Mouse (Mus musculus) testis, postnatal 14 days (tissue): ENCODE measurements around the gene Kif18b.

Source experiments
- DNase-seq: peaks from one replicate; pipeline ENCODE4 v3.0.0; 2021; ENCODE audit warnings: low spot score

The Kif18b gene

DNA sequence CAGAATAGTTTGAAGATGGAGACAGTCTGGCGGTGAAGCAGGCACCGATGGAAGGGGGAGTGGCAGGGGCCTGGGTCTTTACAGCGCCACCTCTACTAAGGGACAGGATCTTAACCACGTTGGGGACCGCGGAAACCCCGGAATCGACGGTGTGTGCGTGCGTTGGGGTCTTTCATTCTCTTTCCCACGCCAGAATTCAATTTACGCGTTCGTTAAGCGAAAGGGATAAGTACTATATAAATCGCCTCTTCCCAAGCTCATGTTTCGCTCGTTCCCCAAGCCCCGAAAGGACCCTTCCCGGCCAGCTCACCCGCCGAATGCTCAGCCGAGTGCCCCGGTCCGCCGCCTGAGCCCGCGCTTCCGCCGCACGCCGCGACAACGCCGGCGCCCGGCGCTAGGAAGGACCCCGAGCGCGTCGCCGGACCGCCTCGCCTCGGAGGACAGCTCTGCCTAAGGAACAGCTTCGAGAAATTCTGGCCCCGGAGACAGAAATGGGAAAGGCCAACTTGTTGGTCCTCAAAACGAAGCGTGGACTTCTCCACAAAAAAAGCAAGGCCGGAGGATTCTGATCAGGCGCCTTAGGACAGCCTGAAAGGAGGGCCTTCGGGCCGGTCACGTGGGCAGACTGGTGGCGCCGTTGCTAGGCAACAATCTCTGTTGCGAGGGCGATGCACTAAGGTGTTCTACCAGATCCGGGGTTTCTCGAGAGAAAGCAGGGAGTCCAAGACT, 44.2 kb downstream of the Kif18b start, which contains the start of the genes Eftud2 and Ccdc103:
Eftud2 (minus strand) TSS at position 401 of the 729 bp plus-strand sequence.
Ccdc103 (plus strand) TSS at position 620 of the 729 bp plus-strand sequence.
- DNase-seq: peak; percentile 92

DNA sequence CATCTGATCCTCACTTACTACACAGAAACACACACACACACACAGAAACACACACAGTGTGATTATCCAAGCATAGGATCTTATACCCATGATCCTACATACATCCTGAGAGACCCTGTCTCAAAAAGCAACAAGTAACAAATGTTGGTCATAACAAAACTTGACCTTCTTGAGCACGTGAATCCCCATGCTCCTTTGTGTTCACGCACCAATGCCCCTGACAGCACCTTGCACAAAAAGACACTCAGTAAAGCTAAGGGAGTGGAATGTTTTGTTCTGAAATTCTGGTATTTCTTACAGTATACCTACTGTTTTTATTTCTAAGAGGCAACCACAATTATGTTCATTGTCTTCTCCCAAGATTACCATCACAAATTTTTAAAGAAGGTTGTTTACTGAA, 45.4 kb downstream of the Kif18b start:
- DNase-seq: no peak

DNA sequence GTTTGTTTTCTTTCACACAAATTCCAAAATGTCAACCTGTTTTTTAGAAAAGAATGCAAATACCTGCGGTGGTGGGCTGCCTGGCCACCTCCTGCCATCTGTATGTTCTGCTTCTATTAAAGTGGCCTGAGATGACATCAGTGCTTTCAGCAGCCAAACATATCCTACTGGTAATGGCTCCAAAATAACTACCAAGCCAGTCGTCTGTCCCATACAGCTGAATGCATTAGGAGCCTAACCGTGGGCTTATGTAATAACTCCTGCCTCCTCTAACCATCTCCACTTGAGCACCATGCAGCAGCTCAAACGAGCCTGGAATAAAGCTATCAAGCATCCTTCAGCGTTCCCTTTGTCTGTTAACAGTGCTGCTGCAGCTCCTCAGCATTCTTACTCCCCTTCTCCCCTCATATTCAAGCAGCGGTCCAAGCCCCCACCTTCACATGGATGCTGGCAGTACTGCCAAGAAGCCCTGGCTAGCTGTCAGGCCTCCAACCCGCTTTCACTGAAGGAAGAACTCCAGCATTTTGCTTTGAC, 50.1 kb downstream of the Kif18b start:
- no peak for DNase-seq

DNA sequence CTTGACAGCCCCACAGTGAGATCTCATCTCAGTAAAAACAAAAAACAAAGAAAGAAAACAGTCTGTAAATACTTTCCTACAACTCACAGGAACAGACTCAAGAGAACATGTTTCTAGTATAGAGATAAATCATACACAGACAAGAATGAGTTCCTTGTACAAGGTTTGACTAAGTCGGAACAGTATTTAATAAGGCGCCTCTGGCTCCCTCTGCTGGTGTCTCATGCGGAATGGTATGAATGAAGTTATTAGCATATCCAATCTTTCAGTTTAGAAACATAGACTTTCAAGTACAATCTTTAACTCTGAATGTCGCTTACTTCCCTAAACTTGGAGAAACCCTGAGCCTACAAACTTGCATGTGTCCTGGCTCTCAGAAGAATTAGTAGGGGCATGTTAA, 60.7 kb downstream of the Kif18b start:
- DNase-seq: no peak

DNA sequence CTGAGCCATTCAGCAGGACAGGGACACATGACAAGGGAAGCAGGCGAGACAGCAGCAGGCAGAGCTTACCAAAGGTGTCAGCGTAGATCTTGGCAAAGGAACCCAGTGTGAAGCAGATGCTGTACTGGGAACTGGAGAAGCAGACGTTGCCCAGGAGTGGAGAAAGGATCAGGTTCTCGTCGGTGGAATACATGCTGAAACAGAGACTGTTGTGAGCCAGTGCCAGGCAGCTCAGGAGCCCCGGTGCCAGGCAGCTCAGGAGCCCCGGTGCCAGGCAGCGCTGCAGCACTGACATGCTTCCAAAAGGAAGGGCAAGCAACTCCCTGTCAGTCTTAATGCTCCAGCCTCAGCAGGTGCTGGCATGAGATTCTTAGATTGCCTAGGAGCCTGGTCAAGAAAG, 65.0 kb downstream of the Kif18b start:
- no peak for DNase-seq

DNA sequence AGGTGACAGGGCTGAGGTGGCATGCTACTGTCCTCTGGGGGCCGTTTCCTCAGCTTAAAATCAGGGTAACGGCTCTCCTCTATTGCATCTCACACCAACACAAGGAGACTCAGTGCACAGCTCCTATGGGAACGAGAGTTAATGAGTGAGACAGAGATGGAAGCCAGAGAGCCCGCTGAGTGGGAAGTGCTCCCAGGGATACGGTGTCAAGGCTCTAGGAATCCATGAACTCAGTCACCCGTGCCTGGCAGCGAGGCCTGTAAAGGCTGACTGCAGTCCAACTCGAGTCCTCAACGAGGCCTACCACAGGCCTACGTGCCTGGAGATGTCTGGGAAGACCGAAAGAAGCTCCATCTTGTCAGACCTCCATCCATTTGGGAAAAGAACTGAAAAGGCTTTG, 66.0 kb downstream of the Kif18b start:
- no peak for DNase-seq

DNA sequence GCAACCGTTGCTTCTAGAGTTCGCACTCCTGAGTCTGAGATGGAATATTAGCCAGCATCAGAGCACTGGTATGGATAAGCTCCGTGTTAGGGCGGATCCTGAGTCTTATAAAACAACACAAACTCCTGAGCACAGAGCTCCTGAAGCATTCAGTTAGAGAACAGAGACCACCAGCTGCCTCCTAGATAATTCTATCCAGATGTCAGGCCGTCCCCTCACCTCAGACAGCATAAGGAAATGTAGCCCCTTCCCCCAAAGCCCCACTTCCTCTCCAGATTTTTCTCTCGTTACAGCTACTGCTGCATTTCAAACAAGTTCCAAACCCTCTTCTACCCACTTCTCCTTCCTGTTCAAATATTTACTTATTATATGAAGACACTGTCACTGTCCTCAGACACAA, 69.0 kb downstream of the Kif18b start:
- DNase-seq: no peak
